Mouse (Mus musculus): ENCODE measurements around the gene Bub1b. TPM values are rescaled to one million over a fixed set of nuclear protein-coding genes. Genes with fewer than 3 reads are reported as not detected.

Bub1b gene
- polyA plus RNA-seq (2012) = 31.5 and 36.2 TPM in 2 replicates

- no peak for TF ChIP-seq GATA1 (IDR thresholded peaks at IDR 0.05; ENCODE audit: low read length)
Measured at GRCm38 (mm10) chr2:118597673-118598568, at the start of gene Bub1b. Bub1b (plus strand) TSS chr2:118598211.

- no peak for TF ChIP-seq GATA1 (IDR thresholded peaks at IDR 0.05; ENCODE audit: low read length)
Measured at GRCm38 (mm10) chr2:118548421-118549221, 49.4 kb upstream of the Bub1b start.

GRCm38 (mm10) chr2:118549507-118550473, 48.2 kb upstream of the Bub1b start, which contains the start of gene Bmf:
Bmf (minus strand) TSS chr2:118549687.
- TF ChIP-seq GATA1 (IDR thresholded peaks at IDR 0.05; ENCODE audit: low read length) = no peak

- no peak for TF ChIP-seq GATA1 (IDR thresholded peaks at IDR 0.05; ENCODE audit: low read length)
Measured at GRCm38 (mm10) chr2:118551606-118552005, 46.4 kb upstream of the Bub1b start.

- no peak for TF ChIP-seq GATA1 (IDR thresholded peaks at IDR 0.05; ENCODE audit: low read length)
Measured at GRCm38 (mm10) chr2:118558426-118558825, 39.6 kb upstream of the Bub1b start.

GRCm38 (mm10) chr2:118562015-118562414, 36.0 kb upstream of the Bub1b start:
- no peak for TF ChIP-seq GATA1 (IDR thresholded peaks at IDR 0.05; ENCODE audit: low read length)

GRCm38 (mm10) chr2:118562431-118562830, 35.6 kb upstream of the Bub1b start:
- TF ChIP-seq GATA1 (IDR thresholded peaks at IDR 0.05; ENCODE audit: low read length) = no peak

GRCm38 (mm10) chr2:118567179-118567578, 30.8 kb upstream of the Bub1b start:
- TF ChIP-seq GATA1 (IDR thresholded peaks at IDR 0.05; ENCODE audit: low read length) = no peak

- no peak for TF ChIP-seq GATA1 (IDR thresholded peaks at IDR 0.05; ENCODE audit: low read length)
Measured at GRCm38 (mm10) chr2:118570939-118571338, 27.1 kb upstream of the Bub1b start.

- TF ChIP-seq GATA1 (IDR thresholded peaks at IDR 0.05; ENCODE audit: low read length) = no peak
Measured at GRCm38 (mm10) chr2:118572183-118572836, 25.7 kb upstream of the Bub1b start.

- no peak for TF ChIP-seq GATA1 (IDR thresholded peaks at IDR 0.05; ENCODE audit: low read length)
Measured at GRCm38 (mm10) chr2:118573135-118573534, 24.9 kb upstream of the Bub1b start.

GRCm38 (mm10) chr2:118586013-118586412, 12.0 kb upstream of the Bub1b start:
- TF ChIP-seq GATA1 (IDR thresholded peaks at IDR 0.05; ENCODE audit: low read length) = no peak

- TF ChIP-seq GATA1 (IDR thresholded peaks at IDR 0.05; ENCODE audit: low read length) = no peak
Measured at GRCm38 (mm10) chr2:118587686-118588085, 10.3 kb upstream of the Bub1b start.

- TF ChIP-seq GATA1 (IDR thresholded peaks at IDR 0.05; ENCODE audit: low read length) = no peak
Measured at GRCm38 (mm10) chr2:118591083-118591482, 6.9 kb upstream of the Bub1b start.

GRCm38 (mm10) chr2:118599087-118599486, 1.1 kb downstream of the Bub1b start:
- no peak for TF ChIP-seq GATA1 (IDR thresholded peaks at IDR 0.05; ENCODE audit: low read length)

Measured in G1E-ER4 (cell line).